Mouse (Mus musculus) mesoderm, embryonic 11.5 days (tissue): ENCODE data around the gene Bglap3.

Experiments used
- DNase-seq: peaks from one replicate; pipeline ENCODE4 v3.0.0-alpha.2; 2012; ENCODE audit warnings: low read depth, low spot score

The Bglap3 gene

GRCm38 (mm10) chr3:88336058-88337013, 36.2 kb downstream of the Bglap3 start, which contains the start of the genes Tmem79 and Smg5:
Gene Tmem79, minus strand, starts transcription at chr3:88336148.
Gene Smg5, plus strand, starts transcription at chr3:88336260.
- DNase-seq = peak; percentile 97

- DNase-seq = no peak
Observed at GRCm38 (mm10) chr3:88335436-88336053, 37.0 kb downstream of the Bglap3 start.

- DNase-seq = no peak
Observed at GRCm38 (mm10) chr3:88334902-88335435, 37.6 kb downstream of the Bglap3 start.

- no peak for DNase-seq
Observed at GRCm38 (mm10) chr3:88334029-88334658, 38.4 kb downstream of the Bglap3 start.

GRCm38 (mm10) chr3:88331282-88331681, 41.3 kb downstream of the Bglap3 start:
- DNase-seq = peak; percentile 43

GRCm38 (mm10) chr3:88328956-88329355, 43.6 kb downstream of the Bglap3 start:
- no peak for DNase-seq

GRCm38 (mm10) chr3:88324951-88325405, 47.6 kb downstream of the Bglap3 start, which contains the start of gene Glmp:
Gene Glmp, plus strand, starts transcription at chr3:88325023.
- DNase-seq = peak; percentile 66
